Mouse (Mus musculus) megakaryocyte, embryonic 14.5 days (primary cell): ENCODE results near the gene Golph3.

Experiments
- FLI1 ChIP-seq: IDR thresholded peaks from 2 replicates; pipeline ENCODE4 v1.6.1; 2012; ENCODE audit warnings: low read length, inconsistent platforms, mixed read lengths
- GATA1 ChIP-seq: IDR thresholded peaks from 3 replicates; pipeline ENCODE4 v1.6.1; 2012; ENCODE audit warnings: mixed read lengths, low read length, inconsistent platforms, borderline replicate concordance

- TF ChIP-seq FLI1 (no peak), GATA1 (no peak)
Measured at GRCm38 (mm10) chr15:12321788-12322621, 755 bp downstream of the Golph3 start, which contains the start of gene 1810049J17Rik.
